Mouse (Mus musculus) liver, postnatal 0 days (tissue): Measurements from ENCODE around the gene Spint1.

ENCODE experiments used
- CTCF ChIP-seq: sonication (generic); IDR thresholded peaks from 2 replicates; pipeline ENCODE4 v1.5.1; 2016; ENCODE audit warnings: antibody characterized with exemption, low read depth
- EP300 ChIP-seq: IDR thresholded peaks from 2 replicates; pipeline ENCODE4 v1.6.1; 2016; ENCODE audit warnings: antibody characterized with exemption, low read depth, mild to moderate bottlenecking

DNA sequence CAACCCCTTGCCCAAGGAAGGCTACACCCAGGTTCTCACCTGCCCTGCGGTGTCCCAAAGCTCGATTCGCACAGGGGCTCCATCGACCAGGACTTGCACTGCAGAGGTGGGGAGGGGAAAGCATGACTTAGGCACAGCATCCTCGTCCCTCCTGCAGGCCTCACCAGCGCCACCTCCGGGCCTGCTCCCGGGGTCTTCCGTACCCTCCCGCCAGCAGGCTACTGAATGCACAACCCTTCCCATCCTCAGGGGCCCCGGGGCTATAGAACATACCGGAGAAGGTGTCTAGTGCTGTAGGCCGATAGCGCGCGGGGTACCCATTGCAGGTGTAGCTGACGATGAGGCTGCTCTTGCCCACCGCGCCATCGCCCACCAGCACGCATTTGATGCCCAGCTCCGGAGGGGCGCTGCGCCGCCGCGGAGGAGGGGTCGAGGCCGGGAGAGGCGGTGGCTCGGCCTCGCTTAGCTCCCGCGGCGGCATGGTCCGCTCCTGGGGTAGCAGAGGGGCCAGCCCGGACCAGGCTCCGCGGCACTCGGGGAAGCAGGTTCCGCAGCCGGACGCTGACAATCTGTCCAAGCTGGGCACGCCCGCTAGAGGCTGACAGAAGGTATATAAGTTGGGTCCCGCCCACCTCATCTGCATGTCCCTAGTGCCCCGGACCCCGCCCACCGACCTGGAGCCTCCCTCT is 33.6 kb downstream of the Spint1 start, which contains the start of gene Rhov:
- TF ChIP-seq CTCF (peak; percentile 34; the same call in 1 of the 2 replicates), EP300 (no peak)
